Mouse (Mus musculus): ENCODE measurements around the gene Cdkn1b.

Cdkn1b gene

GRCm38 (mm10) chr6:134930383-134930782, 10.2 kb downstream of the Cdkn1b start:
- DNase-seq, result no peak

GRCm38 (mm10) chr6:134931146-134931545, 10.9 kb downstream of the Cdkn1b start:
- no peak for DNase-seq

GRCm38 (mm10) chr6:134932486-134933206, 12.4 kb downstream of the Cdkn1b start:
- DNase-seq, result no peak

- no peak for DNase-seq
Measured at GRCm38 (mm10) chr6:134933207-134933558, 13.0 kb downstream of the Cdkn1b start.

GRCm38 (mm10) chr6:134934305-134934704, 14.1 kb downstream of the Cdkn1b start:
- no peak for DNase-seq

GRCm38 (mm10) chr6:134939781-134940180, 19.6 kb downstream of the Cdkn1b start:
- DNase-seq, result no peak

- DNase-seq, result peak; percentile 71
Measured at GRCm38 (mm10) chr6:134943759-134944407, 23.7 kb downstream of the Cdkn1b start.

GRCm38 (mm10) chr6:134946054-134946453, 25.9 kb downstream of the Cdkn1b start:
- DNase-seq, result no peak

- no peak for DNase-seq
Measured at GRCm38 (mm10) chr6:134946858-134947257, 26.7 kb downstream of the Cdkn1b start.

GRCm38 (mm10) chr6:134947311-134948087, 27.3 kb downstream of the Cdkn1b start:
- peak; percentile 83 for DNase-seq

GRCm38 (mm10) chr6:134948522-134949061, 28.4 kb downstream of the Cdkn1b start:
- no peak for DNase-seq

- DNase-seq, result no peak
Measured at GRCm38 (mm10) chr6:134949241-134949640, 29.0 kb downstream of the Cdkn1b start.

GRCm38 (mm10) chr6:134951364-134951763, 31.2 kb downstream of the Cdkn1b start:
- no peak for DNase-seq

GRCm38 (mm10) chr6:134953976-134954375, 33.8 kb downstream of the Cdkn1b start:
- DNase-seq, result peak; percentile 69

GRCm38 (mm10) chr6:134956388-134956787, 36.2 kb downstream of the Cdkn1b start:
- no peak for DNase-seq

GRCm38 (mm10) chr6:134961286-134961685, 41.1 kb downstream of the Cdkn1b start:
- no peak for DNase-seq

- no peak for DNase-seq
Measured at GRCm38 (mm10) chr6:134961858-134962517, 41.8 kb downstream of the Cdkn1b start.

- no peak for DNase-seq
Measured at GRCm38 (mm10) chr6:134962518-134962893, 42.3 kb downstream of the Cdkn1b start.

- DNase-seq, result no peak
Measured at GRCm38 (mm10) chr6:134963910-134964309, 43.7 kb downstream of the Cdkn1b start.

- no peak for DNase-seq
Measured at GRCm38 (mm10) chr6:134966681-134967080, 46.5 kb downstream of the Cdkn1b start.

GRCm38 (mm10) chr6:134968326-134968725, 48.1 kb downstream of the Cdkn1b start:
- no peak for DNase-seq

GRCm38 (mm10) chr6:134969498-134969897, 49.3 kb downstream of the Cdkn1b start:
- DNase-seq, result no peak

GRCm38 (mm10) chr6:134972096-134972495, 51.9 kb downstream of the Cdkn1b start:
- DNase-seq, result no peak
